Comparison of ENCODE assay signal across 19 mouse cellular contexts in the genomic region with DNA sequence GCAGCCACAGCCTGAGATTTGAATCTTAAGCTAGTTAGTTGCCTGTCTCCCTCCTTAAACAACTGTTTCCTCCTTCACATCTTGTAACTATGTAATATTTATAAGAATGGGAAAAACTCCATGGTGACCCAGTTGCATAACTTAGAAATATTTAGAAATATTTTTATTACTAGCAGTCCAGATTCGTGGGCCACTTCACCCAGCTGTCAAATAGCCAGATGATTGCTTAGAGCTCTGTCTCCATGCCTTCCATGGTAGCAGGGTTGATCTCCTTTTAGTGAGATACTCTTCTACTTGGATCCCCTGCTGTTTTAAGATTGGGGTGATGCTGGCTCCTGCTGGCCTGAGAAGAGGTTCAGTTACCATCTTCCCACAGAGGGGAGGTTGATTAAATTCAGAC.
"Had no signal": no experiment of that assay in that cellular context is flagged by ENCODE, and none has a peak within 500 bp of the region (broad histone marks: within the 10 kb centered on the region; RNA-seq: fewer than 3 reads in every experiment).

No protein-coding gene starts in this region.

- H3K27ac ChIP-seq: limb, embryonic 12.5 days; limb, embryonic 15.5 days; liver, embryonic 14.5 days; lung, embryonic 15.5 days; macrophage; midbrain, embryonic 12.5 days; midbrain, embryonic 15.5 days; neural tube, embryonic 12.5 days; neural tube, embryonic 15.5 days had no signal

- DNase-seq: kidney, adult 18-20 months; kidney, adult 9 months; kidney, postnatal 14 days; kidney, postnatal 4 days; left cerebral cortex, postnatal 4 days; liver, postnatal 0 days; right cerebral cortex, adult 18-20 months; right cerebral cortex, postnatal 14 days; right cerebral cortex, postnatal 4 days; thymus, postnatal 36 days had no signal

- H3K4me1 ChIP-seq: limb, embryonic 15.5 days; lung, embryonic 15.5 days; midbrain, embryonic 12.5 days; midbrain, embryonic 15.5 days; neural tube, embryonic 12.5 days; neural tube, embryonic 15.5 days had no signal

- H3K4me3 ChIP-seq: limb, embryonic 12.5 days; limb, embryonic 15.5 days; lung, embryonic 15.5 days; midbrain, embryonic 12.5 days; midbrain, embryonic 15.5 days; neural tube, embryonic 12.5 days; neural tube, embryonic 15.5 days had no signal

- ATAC-seq: liver, postnatal 0 days; midbrain, embryonic 15.5 days had no signal
